Mouse (Mus musculus): Measurements from ENCODE around the gene Siglecf. TPM values are rescaled to one million over a fixed set of nuclear protein-coding genes. Genes with fewer than 3 reads are reported as not detected.

Gene Siglecf
- 0.13 and 0.15 TPM in 2 replicates for polyA plus RNA-seq (2016; fragmentation: Nextera tagmentation; extraction: Ambion mirVana)

- H3K36me3 ChIP-seq (replicated peaks) = no peaks in the 10 kb centered on the region
- H3K27me3 ChIP-seq (replicated peaks; ENCODE audit: low read depth, poor library complexity, severe bottlenecking) = no peaks in the 10 kb centered on the region
- peaks cover 10% of the 10 kb centered on the region for H3K4me1 ChIP-seq
- H3K9me3 ChIP-seq = no peaks in the 10 kb centered on the region
- 70% methylated on average over 3 of the region's 3 CpGs for WGBS
- no peak for DNase-seq (ENCODE audit: low spot score)
- no peak within 1 kb of the TSS for H3K27ac ChIP-seq (replicated peaks)
- H3K4me3 ChIP-seq = no peak within 1 kb of the TSS
Measured at GRCm38 (mm10) chr7:43351154-43351553, at the start of gene Siglecf. TSS of gene Siglecf (plus strand) at chr7:43351341.

- peaks cover 6% of the 10 kb centered on the region for H3K4me1 ChIP-seq
- DNase-seq (ENCODE audit: low spot score) = no peak
- no peaks in the 10 kb centered on the region for H3K9me3 ChIP-seq
- peaks cover 75% of the 10 kb centered on the region for H3K36me3 ChIP-seq (replicated peaks)
- WGBS = 80% methylated on average over 3 of the region's 3 CpGs
- no peak overlapping the region for H3K27ac ChIP-seq (replicated peaks)
- H3K4me3 ChIP-seq = no peak overlapping the region
- no peaks in the 10 kb centered on the region for H3K27me3 ChIP-seq (replicated peaks; ENCODE audit: low read depth, poor library complexity, severe bottlenecking)
Measured at GRCm38 (mm10) chr7:43305235-43305634, 45.9 kb upstream of the Siglecf start.

GRCm38 (mm10) chr7:43309069-43309468 is 42.1 kb upstream of the Siglecf start:
- Histone ChIP-seq H3K9me3 (no peaks in the 10 kb centered on the region), H3K4me3 (no peak overlapping the region), H3K36me3 (replicated peaks) (peaks cover 48% of the 10 kb centered on the region), H3K27ac (replicated peaks) (no peak overlapping the region), H3K27me3 (replicated peaks; ENCODE audit: low read depth, poor library complexity, severe bottlenecking) (no peaks in the 10 kb centered on the region), H3K4me1 (peaks cover 25% of the 10 kb centered on the region)
- 78% methylated on average over 2 of the region's 2 CpGs for WGBS
- no peak for DNase-seq (ENCODE audit: low spot score)

- Histone ChIP-seq H3K27me3 (replicated peaks; ENCODE audit: low read depth, poor library complexity, severe bottlenecking) (no peaks in the 10 kb centered on the region), H3K4me1 (peaks cover 25% of the 10 kb centered on the region), H3K36me3 (replicated peaks) (peaks cover 30% of the 10 kb centered on the region), H3K4me3 (peak overlapping the region; percentile 72), H3K27ac (replicated peaks) (no peak overlapping the region), H3K9me3 (no peaks in the 10 kb centered on the region)
- no peak for DNase-seq (ENCODE audit: low spot score)
- 83% methylated on average over 6 of the region's 6 CpGs for WGBS
Measured at GRCm38 (mm10) chr7:43311632-43312031, 39.5 kb upstream of the Siglecf start.

- Histone ChIP-seq H3K27me3 (replicated peaks; ENCODE audit: low read depth, poor library complexity, severe bottlenecking) (no peaks in the 10 kb centered on the region), H3K4me3 (peak overlapping the region; percentile 72), H3K4me1 (peaks cover 25% of the 10 kb centered on the region), H3K27ac (replicated peaks) (peak overlapping the region; percentile 78), H3K36me3 (replicated peaks) (peaks cover 21% of the 10 kb centered on the region), H3K9me3 (no peaks in the 10 kb centered on the region)
- WGBS = 2% methylated on average over 32 of the region's 32 CpGs
- no peak for DNase-seq (ENCODE audit: low spot score)
Measured at GRCm38 (mm10) chr7:43312386-43313012, 38.6 kb upstream of the Siglecf start.

GRCm38 (mm10) chr7:43313013-43313428 is 38.1 kb upstream of the Siglecf start, which contains the start of gene Zfp715:
TSS of gene Zfp715 (minus strand) at chr7:43313294.
- peak; percentile 87 for DNase-seq (ENCODE audit: low spot score)
- WGBS = under 1% methylated on average over 33 of the region's 33 CpGs
- no peaks in the 10 kb centered on the region for H3K27me3 ChIP-seq (replicated peaks; ENCODE audit: low read depth, poor library complexity, severe bottlenecking)

GRCm38 (mm10) chr7:43326223-43326780 is 24.8 kb upstream of the Siglecf start:
- WGBS = 55% methylated on average over 10 of the region's 10 CpGs
- no peaks in the 10 kb centered on the region for H3K9me3 ChIP-seq
- H3K27ac ChIP-seq (replicated peaks) = no peak overlapping the region
- H3K4me1 ChIP-seq = no peaks in the 10 kb centered on the region
- H3K4me3 ChIP-seq = no peak overlapping the region
- H3K27me3 ChIP-seq (replicated peaks; ENCODE audit: low read depth, poor library complexity, severe bottlenecking) = no peaks in the 10 kb centered on the region
- DNase-seq (ENCODE audit: low spot score) = no peak
- H3K36me3 ChIP-seq (replicated peaks) = no peaks in the 10 kb centered on the region

More at GRCm38 (mm10) chr7:43313013-43313428, 38.1 kb upstream of the Siglecf start, which contains the start of gene Zfp715:
- H3K9me3 ChIP-seq = no peaks in the 10 kb centered on the region
- H3K4me3 ChIP-seq = peak within 1 kb of the TSS; percentile 72
- peaks cover 25% of the 10 kb centered on the region for H3K4me1 ChIP-seq
- peaks cover 16% of the 10 kb centered on the region for H3K36me3 ChIP-seq (replicated peaks)
- H3K27ac ChIP-seq (replicated peaks) = peak within 1 kb of the TSS; percentile 78

GRCm38 (mm10) chr7:43328101-43328500 is 23.0 kb upstream of the Siglecf start:
- no peaks in the 10 kb centered on the region for H3K27me3 ChIP-seq (replicated peaks; ENCODE audit: low read depth, poor library complexity, severe bottlenecking)
- no peaks in the 10 kb centered on the region for H3K36me3 ChIP-seq (replicated peaks)
- no peak for DNase-seq (ENCODE audit: low spot score)
- no peak overlapping the region for H3K27ac ChIP-seq (replicated peaks)
- no peaks in the 10 kb centered on the region for H3K9me3 ChIP-seq
- H3K4me3 ChIP-seq = no peak overlapping the region
- H3K4me1 ChIP-seq = no peaks in the 10 kb centered on the region
- WGBS = 71% methylated on average over 4 of the region's 4 CpGs

GRCm38 (mm10) chr7:43333203-43333602 is 17.9 kb upstream of the Siglecf start:
- 47% methylated on average over 5 of the region's 7 CpGs for WGBS
- no peaks in the 10 kb centered on the region for H3K9me3 ChIP-seq
- no peak overlapping the region for H3K27ac ChIP-seq (replicated peaks)
- no peaks in the 10 kb centered on the region for H3K4me1 ChIP-seq
- no peaks in the 10 kb centered on the region for H3K36me3 ChIP-seq (replicated peaks)
- no peaks in the 10 kb centered on the region for H3K27me3 ChIP-seq (replicated peaks; ENCODE audit: low read depth, poor library complexity, severe bottlenecking)
- H3K4me3 ChIP-seq = no peak overlapping the region
- no peak for DNase-seq (ENCODE audit: low spot score)

GRCm38 (mm10) chr7:43333899-43334298 is 17.2 kb upstream of the Siglecf start:
- H3K4me3 ChIP-seq = no peak overlapping the region
- H3K27ac ChIP-seq (replicated peaks) = no peak overlapping the region
- H3K27me3 ChIP-seq (replicated peaks; ENCODE audit: low read depth, poor library complexity, severe bottlenecking) = no peaks in the 10 kb centered on the region
- WGBS = 72% methylated on average over 2 of the region's 2 CpGs
- no peaks in the 10 kb centered on the region for H3K9me3 ChIP-seq
- no peaks in the 10 kb centered on the region for H3K4me1 ChIP-seq
- no peaks in the 10 kb centered on the region for H3K36me3 ChIP-seq (replicated peaks)
- DNase-seq (ENCODE audit: low spot score) = no peak

- 84% methylated on average over 4 of the region's 4 CpGs for WGBS
- DNase-seq (ENCODE audit: low spot score) = no peak
- Histone ChIP-seq H3K4me3 (no peak overlapping the region), H3K9me3 (no peaks in the 10 kb centered on the region), H3K36me3 (replicated peaks) (no peaks in the 10 kb centered on the region), H3K4me1 (no peaks in the 10 kb centered on the region), H3K27ac (replicated peaks) (no peak overlapping the region), H3K27me3 (replicated peaks; ENCODE audit: low read depth, poor library complexity, severe bottlenecking) (no peaks in the 10 kb centered on the region)
Measured at GRCm38 (mm10) chr7:43340771-43341170, 10.4 kb upstream of the Siglecf start.

- Histone ChIP-seq H3K27ac (replicated peaks) (no peak overlapping the region), H3K27me3 (replicated peaks; ENCODE audit: low read depth, poor library complexity, severe bottlenecking) (no peaks in the 10 kb centered on the region), H3K4me1 (no peaks in the 10 kb centered on the region), H3K9me3 (no peaks in the 10 kb centered on the region), H3K4me3 (no peak overlapping the region), H3K36me3 (replicated peaks) (no peaks in the 10 kb centered on the region)
- 82% methylated on average over 5 of the region's 5 CpGs for WGBS
- DNase-seq (ENCODE audit: low spot score) = no peak
Measured at GRCm38 (mm10) chr7:43343191-43343590, 8.0 kb upstream of the Siglecf start.

GRCm38 (mm10) chr7:43344020-43344419 is 7.1 kb upstream of the Siglecf start:
- H3K4me3 ChIP-seq = no peak overlapping the region
- 71% methylated on average over 2 of the region's 2 CpGs for WGBS
- H3K9me3 ChIP-seq = no peaks in the 10 kb centered on the region
- H3K27me3 ChIP-seq (replicated peaks; ENCODE audit: low read depth, poor library complexity, severe bottlenecking) = no peaks in the 10 kb centered on the region
- no peaks in the 10 kb centered on the region for H3K4me1 ChIP-seq
- no peak for DNase-seq (ENCODE audit: low spot score)
- H3K36me3 ChIP-seq (replicated peaks) = no peaks in the 10 kb centered on the region
- no peak overlapping the region for H3K27ac ChIP-seq (replicated peaks)
